Mouse (Mus musculus) cerebellum, adult 9-10 months (tissue): ENCODE results near the gene Nr1h2.

Source experiments
- DNase-seq: peaks from one replicate; pipeline ENCODE4 v3.0.0; 2022

Gene Nr1h2

DNA sequence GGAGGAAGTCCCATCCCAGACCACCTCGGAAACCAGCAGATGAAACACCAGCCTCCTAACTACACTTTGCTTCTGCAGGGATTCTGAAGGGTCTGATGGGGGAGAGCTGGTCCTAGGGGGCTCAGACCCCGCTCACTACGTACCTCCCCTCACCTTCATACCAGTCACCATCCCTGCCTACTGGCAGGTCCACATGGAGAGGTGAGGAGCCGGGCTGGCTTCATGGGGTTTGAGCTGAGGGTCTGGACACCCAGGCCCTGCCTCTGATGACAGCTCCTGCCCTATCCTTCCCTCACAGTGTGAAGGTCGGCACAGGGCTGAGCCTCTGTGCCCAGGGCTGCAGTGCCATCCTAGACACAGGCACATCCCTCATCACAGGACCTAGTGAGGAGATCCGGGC lies 31.2 kb upstream of the Nr1h2 start:
- DNase-seq: peak; percentile 51

DNA sequence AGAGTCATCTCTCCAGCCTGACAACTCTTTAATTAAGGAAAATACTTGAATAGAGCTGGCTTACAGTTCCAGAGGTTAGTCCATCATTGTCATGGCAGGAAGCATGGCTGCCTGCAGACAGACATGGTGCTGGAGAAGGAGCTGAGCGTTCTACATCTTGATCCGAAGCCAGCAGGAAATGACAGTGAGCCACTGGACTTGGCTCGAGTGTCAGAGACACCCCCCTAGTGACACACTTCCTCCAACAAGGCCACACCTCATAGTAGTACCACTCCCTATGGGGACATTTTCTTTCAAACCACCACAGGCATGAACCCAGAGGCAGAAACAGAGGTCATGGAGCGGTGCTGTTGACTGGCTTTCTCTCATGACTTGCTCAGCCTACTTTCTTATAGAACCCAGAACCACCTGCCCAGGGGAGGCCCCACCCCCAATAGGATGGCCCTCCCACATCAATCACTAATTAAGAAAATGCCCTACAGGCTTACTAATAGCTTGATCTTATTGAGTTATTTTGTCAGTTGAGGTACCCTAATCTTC lies 30.6 kb upstream of the Nr1h2 start:
- peak; percentile 56 for DNase-seq

GRCm38 (mm10) chr7:44583146-44583545 lies 29.4 kb upstream of the Nr1h2 start:
- DNase-seq: no peak

DNA sequence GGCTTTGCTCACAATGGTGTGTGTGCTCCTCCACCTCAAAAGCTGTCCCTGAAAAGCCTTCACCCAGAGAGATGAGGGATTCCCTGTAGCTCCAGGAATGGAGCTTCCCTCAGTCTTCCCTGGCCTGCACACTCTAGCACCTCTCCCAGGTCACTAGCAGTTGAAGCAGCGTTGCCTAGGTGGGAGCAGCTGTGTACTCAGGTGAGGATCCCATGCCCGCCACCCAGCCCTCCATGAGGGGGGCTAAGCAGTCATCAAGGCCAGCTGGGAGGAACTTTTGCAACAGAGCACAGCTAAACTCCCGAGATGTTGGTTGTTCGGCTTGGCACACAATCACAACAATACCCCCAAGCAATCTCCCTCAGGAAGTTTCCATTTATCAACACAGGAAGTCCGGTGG lies 29.0 kb upstream of the Nr1h2 start:
- no peak for DNase-seq

- DNase-seq: no peak
Measured at GRCm38 (mm10) chr7:44581637-44582036, 27.9 kb upstream of the Nr1h2 start.

- DNase-seq: no peak
Measured at GRCm38 (mm10) chr7:44576333-44576844, 22.6 kb upstream of the Nr1h2 start.

GRCm38 (mm10) chr7:44572956-44573484 lies 19.3 kb upstream of the Nr1h2 start:
- no peak for DNase-seq

- DNase-seq: no peak
Measured at GRCm38 (mm10) chr7:44572213-44572701, 18.5 kb upstream of the Nr1h2 start, which contains the start of gene Napsa. Napsa (plus strand) TSS chr7:44572380.

- no peak for DNase-seq
Measured at GRCm38 (mm10) chr7:44571811-44572210, 18.1 kb upstream of the Nr1h2 start.

DNA sequence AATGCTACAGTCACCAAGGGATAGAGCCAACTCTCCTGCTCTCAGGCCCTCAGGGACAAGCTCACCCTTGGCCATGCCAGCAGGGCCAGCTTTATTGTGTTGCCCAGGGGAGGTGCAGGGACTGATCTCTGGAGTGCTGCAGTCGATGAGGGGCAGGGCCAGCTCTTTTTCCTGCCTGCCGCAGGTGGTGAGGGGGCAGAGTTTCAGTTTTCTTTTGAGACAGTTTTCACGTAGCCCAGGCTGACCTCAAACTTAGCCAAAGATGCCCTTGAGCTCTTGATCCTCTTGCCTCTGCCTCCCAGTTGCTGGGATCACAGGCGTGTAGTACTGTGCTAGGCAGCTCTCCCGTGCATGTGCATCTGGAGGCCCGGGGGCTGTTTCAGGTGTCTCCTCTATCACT lies 17.2 kb upstream of the Nr1h2 start:
- DNase-seq: no peak

DNA sequence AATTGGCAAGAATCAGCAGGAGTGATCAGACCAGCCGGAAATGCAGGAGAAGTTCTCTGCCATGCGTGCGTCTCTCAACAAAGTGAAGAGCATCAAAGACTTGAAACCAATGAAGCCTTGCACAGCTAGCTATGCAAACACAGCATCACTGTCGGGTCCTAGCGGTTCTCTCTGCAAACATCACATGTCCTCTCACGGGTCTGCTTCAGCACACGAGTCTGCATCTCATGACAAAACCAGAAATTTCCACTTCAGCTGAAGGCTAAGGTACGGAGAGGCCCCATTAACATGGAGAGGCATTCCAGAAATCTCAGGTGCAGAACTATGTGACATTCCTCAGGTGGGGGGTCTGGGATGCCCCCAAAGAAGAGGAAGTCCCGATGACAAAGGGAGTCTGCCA lies 15.1 kb upstream of the Nr1h2 start:
- DNase-seq: no peak

GRCm38 (mm10) chr7:44565414-44565813 lies 11.7 kb upstream of the Nr1h2 start:
- DNase-seq: no peak

- no peak for DNase-seq
Measured at GRCm38 (mm10) chr7:44564486-44564885, 10.7 kb upstream of the Nr1h2 start.

DNA sequence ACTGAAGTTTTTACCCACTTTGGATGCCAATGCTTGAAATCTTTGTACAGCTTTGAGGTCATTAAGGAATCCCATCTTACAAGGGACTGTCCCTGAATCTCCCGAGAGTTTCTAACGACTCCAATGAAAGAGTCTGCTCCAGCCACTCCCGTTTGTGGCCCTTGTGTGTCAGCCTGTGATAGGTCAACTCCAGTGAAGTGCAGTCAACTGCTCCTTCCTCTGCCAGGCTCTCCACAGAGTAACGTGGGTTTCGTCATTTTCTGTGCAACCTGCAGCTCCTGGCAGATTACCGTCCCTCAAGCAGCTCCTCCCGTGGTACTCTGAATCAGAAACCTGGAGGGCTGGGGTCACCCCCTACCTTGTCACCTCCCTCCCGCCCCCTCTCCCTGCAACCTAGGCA lies 9.5 kb upstream of the Nr1h2 start:
- no peak for DNase-seq

- DNase-seq: peak; percentile 89
Measured at GRCm38 (mm10) chr7:44560435-44561400, 7.0 kb upstream of the Nr1h2 start.

- DNase-seq: no peak
Measured at GRCm38 (mm10) chr7:44557629-44558028, 3.9 kb upstream of the Nr1h2 start.

DNA sequence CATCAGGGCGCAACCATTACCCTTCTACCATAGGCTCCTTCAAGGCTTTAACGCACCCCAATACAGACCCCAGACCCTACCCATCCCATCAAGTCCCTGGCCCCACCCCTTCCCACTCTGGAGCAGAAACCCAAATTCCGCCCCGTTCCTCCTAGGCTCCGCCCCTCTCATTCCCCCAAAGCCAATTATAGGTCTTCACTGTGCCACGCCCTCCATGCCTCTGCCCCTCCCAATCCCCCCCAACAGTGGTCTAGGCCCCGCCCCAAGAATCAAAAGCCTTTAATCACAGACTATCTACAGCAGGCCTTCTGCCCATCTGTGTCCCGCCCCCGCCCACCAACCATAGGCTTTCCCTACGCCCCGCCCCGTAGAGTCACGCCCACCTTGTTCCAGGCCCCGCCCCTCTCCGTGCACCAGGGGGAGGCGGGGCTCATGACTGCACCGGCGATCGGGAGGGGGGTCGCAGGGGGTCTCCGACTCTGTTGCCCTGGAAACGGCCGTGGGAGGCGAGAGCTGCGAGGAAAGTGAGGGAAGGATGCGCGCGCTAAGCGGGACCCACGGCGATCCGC lies 471 bp downstream of the Nr1h2 start:
- DNase-seq: no peak

- DNase-seq: peak; percentile 41
Measured at GRCm38 (mm10) chr7:44552141-44552908, 1.4 kb downstream of the Nr1h2 start.

DNA sequence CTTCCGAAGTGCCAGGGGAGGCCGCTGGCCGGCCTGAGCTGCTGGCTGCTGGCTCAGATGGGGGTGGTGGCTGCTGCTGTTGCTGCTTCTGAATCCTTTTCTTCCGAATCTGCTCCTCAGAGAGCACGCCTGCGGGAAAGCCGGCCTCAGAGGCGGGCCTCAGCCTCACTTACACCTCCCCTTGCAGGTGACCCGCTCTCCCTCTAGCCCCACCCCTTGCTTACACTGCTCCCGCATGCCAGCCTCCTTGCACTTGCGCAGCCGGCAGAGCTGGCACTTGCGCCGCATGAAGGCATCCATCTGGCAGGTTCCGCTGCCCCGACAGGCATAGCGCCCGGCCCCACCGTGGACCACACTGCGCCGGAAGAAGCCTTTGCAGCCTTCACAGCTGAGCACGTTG lies 2.0 kb downstream of the Nr1h2 start:
- peak; percentile 50 for DNase-seq

DNA sequence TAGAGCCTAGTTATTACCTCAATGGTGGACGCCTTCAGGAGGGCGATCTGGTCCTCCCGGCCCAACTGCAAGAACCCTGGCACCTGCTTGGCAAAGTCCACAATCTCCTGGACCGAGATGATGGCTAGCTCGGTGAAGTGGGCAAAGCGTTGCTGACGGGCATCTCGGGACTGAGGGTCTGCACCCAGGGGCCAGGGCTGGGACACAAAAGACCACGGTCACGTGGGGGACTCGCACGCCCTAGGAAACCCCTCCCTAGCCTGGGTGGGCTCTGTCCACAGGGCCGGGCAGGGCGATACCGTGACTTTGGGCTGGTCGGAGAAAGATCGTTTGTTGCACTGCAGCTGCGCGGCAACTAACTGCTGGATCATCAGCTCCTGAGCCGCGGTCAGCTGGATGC lies 2.5 kb downstream of the Nr1h2 start:
- peak; percentile 34 for DNase-seq

GRCm38 (mm10) chr7:44550409-44550678 lies 3.4 kb downstream of the Nr1h2 start:
- no peak for DNase-seq

DNA sequence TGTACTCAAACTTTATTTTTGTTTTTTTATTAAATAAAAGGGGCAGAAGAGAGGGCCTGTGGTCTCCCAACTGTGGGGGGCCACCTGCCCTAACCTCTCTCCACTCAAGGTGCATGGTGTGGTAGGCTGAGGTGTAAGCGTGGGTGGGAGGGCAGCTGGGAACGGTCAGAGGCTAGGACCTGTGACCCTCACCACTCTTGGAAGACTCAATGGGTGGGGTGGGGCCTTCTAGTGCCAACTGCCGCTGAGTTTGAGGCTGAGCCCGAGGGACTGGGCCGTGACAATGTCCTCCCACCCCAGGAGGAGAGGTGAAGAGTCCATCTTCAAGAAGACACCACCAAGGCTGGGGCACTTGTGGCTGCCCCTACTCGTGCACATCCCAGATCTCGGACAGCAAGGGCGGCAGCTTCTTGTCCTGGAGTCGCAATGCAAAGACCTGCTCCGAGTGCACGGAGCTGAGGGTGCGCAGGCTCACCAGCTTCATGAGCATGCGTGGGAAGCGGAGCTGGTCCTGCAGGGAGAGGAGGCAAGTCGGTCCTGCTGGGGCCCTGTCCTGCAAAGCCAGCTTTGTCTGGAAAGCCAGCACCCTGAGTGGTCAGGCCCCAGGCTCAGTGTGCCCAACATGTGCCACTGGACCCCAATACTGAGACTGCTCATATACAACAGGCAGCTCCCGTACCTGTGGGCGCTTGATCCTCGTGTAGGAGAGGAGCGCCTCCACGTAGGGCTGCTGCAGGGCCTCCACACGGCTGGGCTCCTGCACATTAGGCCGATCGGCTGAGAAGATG lies 3.9 kb downstream of the Nr1h2 start:
- DNase-seq: peak; percentile 55
